Mouse (Mus musculus): ENCODE measurements around the gene Arhgef39. TPM values are rescaled to one million over a fixed set of nuclear protein-coding genes. Genes with fewer than 3 reads are reported as not detected.

Gene Arhgef39
- polyA plus RNA-seq, 1 experiment: 2.7 TPM

GRCm38 (mm10) chr4:43530081-43530501 is 30.6 kb upstream of the Arhgef39 start:
- Histone ChIP-seq H3K4me1 (ENCODE audit: control insufficient read depth, insufficient read depth, low read length) (no peaks in the 10 kb centered on the region), H3K27ac (ENCODE audit: insufficient read depth, low read length) (no peak overlapping the region), H3K4me3 (ENCODE audit: insufficient read depth, low read length) (no peak overlapping the region)
- TF ChIP-seq POLR2A (IDR thresholded peaks at IDR 0.05; ENCODE audit: extremely low read depth, insufficient read depth, low read length) (no peak), CTCF (IDR thresholded peaks at IDR 0.05; ENCODE audit: extremely low read depth, insufficient read depth, low read length) (no peak)

- TF ChIP-seq POLR2A (IDR thresholded peaks at IDR 0.05; ENCODE audit: extremely low read depth, insufficient read depth, low read length) (no peak), CTCF (IDR thresholded peaks at IDR 0.05; ENCODE audit: extremely low read depth, insufficient read depth, low read length) (no peak)
- Histone ChIP-seq H3K4me1 (ENCODE audit: control insufficient read depth, insufficient read depth, low read length) (no peaks in the 10 kb centered on the region), H3K4me3 (ENCODE audit: insufficient read depth, low read length) (no peak overlapping the region), H3K27ac (ENCODE audit: insufficient read depth, low read length) (no peak overlapping the region)
Measured at GRCm38 (mm10) chr4:43528487-43528886, 29.0 kb upstream of the Arhgef39 start.

GRCm38 (mm10) chr4:43527880-43528279 is 28.4 kb upstream of the Arhgef39 start:
- Histone ChIP-seq H3K4me3 (ENCODE audit: insufficient read depth, low read length) (no peak overlapping the region), H3K4me1 (ENCODE audit: control insufficient read depth, insufficient read depth, low read length) (no peaks in the 10 kb centered on the region), H3K27ac (ENCODE audit: insufficient read depth, low read length) (no peak overlapping the region)
- TF ChIP-seq POLR2A (IDR thresholded peaks at IDR 0.05; ENCODE audit: extremely low read depth, insufficient read depth, low read length) (no peak), CTCF (IDR thresholded peaks at IDR 0.05; ENCODE audit: extremely low read depth, insufficient read depth, low read length) (0 out of 2 replicates have a peak, but pooled peaks have one; percentile 15)

DNA sequence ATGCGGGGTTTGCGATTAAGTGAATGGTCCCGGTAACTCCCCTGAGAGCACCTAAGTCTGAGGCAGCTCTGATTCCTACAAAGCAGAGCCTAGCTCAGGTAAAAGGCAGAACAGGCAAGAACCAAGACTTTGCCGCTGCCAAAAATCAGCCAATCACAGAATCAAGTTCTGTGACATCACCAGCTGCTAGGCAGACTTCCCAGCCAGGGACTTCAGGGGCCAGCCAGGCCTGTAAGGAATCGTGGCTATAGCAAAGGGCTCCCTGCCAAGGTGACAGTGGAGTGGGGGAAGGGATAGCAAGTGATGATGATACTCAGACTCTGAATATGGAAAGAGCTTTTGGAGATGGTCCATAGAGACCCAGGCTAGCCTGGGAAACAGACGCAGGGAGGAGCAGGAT is 20.5 kb upstream of the Arhgef39 start:
- TF ChIP-seq POLR2A (IDR thresholded peaks at IDR 0.05; ENCODE audit: extremely low read depth, insufficient read depth, low read length) (no peak), CTCF (IDR thresholded peaks at IDR 0.05; ENCODE audit: extremely low read depth, insufficient read depth, low read length) (no peak)
- Histone ChIP-seq H3K4me1 (ENCODE audit: control insufficient read depth, insufficient read depth, low read length) (no peaks in the 10 kb centered on the region), H3K4me3 (ENCODE audit: insufficient read depth, low read length) (no peak overlapping the region; the same call in 1 of the 2 replicates), H3K27ac (ENCODE audit: insufficient read depth, low read length) (no peak overlapping the region)

GRCm38 (mm10) chr4:43519551-43519950 is 20.1 kb upstream of the Arhgef39 start:
- H3K4me1 ChIP-seq (ENCODE audit: control insufficient read depth, insufficient read depth, low read length): no peaks in the 10 kb centered on the region
- no peak overlapping the region for H3K27ac ChIP-seq (ENCODE audit: insufficient read depth, low read length)
- H3K4me3 ChIP-seq (ENCODE audit: insufficient read depth, low read length): peak overlapping the region; percentile 14; the same call in 1 of the 2 replicates
- TF ChIP-seq POLR2A (IDR thresholded peaks at IDR 0.05; ENCODE audit: extremely low read depth, insufficient read depth, low read length) (no peak), CTCF (IDR thresholded peaks at IDR 0.05; ENCODE audit: extremely low read depth, insufficient read depth, low read length) (no peak)

DNA sequence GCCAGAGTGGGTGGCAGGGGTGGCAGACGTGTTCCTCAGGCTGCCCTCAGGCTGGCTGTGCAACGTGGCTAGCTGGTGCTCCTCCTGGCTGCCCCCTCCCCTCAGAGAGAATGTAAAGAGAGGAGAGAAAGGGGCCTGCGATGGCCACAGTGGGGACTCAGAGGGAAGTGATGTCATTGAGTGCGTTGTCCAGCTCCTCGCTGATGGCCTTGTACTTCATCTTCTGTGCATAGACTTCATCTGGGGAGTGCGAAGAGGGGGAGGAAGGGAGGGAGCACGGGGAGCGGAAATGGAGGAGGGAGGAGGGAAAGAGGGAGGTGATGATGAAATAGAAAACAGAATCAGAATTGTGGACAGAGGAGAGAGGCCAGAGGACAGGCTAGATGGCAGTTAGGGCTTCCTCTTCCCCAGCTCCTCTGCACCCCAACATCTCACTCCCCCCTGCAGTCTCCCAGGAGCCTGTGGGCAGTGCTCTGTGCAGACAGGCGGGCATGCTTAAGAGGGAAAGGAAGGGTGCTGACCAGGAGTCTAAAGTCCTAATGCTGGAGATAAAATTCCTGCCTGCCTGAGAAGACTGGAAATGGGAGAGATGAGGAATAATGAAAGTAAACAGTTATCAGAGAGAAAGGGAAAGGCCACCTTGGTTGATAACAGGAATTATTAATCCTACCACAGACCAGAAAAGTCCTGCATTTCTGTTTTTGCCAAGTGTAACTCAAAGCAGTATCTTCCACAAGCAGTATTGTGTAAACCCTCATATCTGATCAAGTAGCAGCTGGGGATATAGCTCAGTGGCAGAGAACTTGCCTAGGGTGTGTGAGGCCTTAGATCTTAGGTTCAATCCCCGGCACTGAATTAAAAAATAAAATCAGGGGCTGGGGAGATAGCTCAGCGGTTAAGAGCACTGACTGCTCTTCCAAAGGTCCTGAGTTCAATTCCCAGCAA is 16.5 kb upstream of the Arhgef39 start:
- H3K4me1 ChIP-seq (ENCODE audit: control insufficient read depth, insufficient read depth, low read length): no peaks in the 10 kb centered on the region

GRCm38 (mm10) chr4:43513791-43514190 is 14.3 kb upstream of the Arhgef39 start:
- no peak overlapping the region for H3K4me3 ChIP-seq (ENCODE audit: insufficient read depth, low read length)
- TF ChIP-seq CTCF (IDR thresholded peaks at IDR 0.05; ENCODE audit: extremely low read depth, insufficient read depth, low read length) (no peak), POLR2A (IDR thresholded peaks at IDR 0.05; ENCODE audit: extremely low read depth, insufficient read depth, low read length) (no peak)
- H3K4me1 ChIP-seq (ENCODE audit: control insufficient read depth, insufficient read depth, low read length): no peaks in the 10 kb centered on the region
- H3K27ac ChIP-seq (ENCODE audit: insufficient read depth, low read length): no peak overlapping the region

More for the DNA sequence above, 16.5 kb upstream of the Arhgef39 start:
- H3K4me3 ChIP-seq (ENCODE audit: insufficient read depth, low read length): no peak overlapping the region
- no peak overlapping the region for H3K27ac ChIP-seq (ENCODE audit: insufficient read depth, low read length)
- TF ChIP-seq POLR2A (IDR thresholded peaks at IDR 0.05; ENCODE audit: extremely low read depth, insufficient read depth, low read length): no peak
- TF ChIP-seq CTCF (IDR thresholded peaks at IDR 0.05; ENCODE audit: extremely low read depth, insufficient read depth, low read length): no peak

DNA sequence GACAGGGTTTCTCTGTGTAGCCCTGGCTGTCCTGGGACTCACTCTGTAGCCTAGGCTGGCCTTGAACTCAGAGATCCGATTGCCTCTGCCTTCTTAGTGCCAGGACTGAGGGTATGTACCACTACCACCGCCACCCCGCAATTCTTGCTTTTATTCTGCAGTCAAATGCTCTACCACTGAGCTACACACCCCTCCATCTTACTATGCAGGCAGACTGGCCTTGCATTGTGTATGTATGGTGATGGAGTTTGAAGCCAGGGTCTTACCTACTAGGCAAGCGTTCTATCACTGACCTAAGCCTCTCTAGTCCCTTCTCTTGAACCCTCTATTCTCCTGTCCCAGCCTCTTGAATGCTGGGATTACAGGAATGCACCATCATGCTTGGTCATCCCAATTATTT is 13.8 kb upstream of the Arhgef39 start:
- H3K4me1 ChIP-seq (ENCODE audit: control insufficient read depth, insufficient read depth, low read length): no peaks in the 10 kb centered on the region
- no peak overlapping the region for H3K27ac ChIP-seq (ENCODE audit: insufficient read depth, low read length)
- TF ChIP-seq POLR2A (IDR thresholded peaks at IDR 0.05; ENCODE audit: extremely low read depth, insufficient read depth, low read length): no peak
- TF ChIP-seq CTCF (IDR thresholded peaks at IDR 0.05; ENCODE audit: extremely low read depth, insufficient read depth, low read length): no peak
- H3K4me3 ChIP-seq (ENCODE audit: insufficient read depth, low read length): no peak overlapping the region

DNA sequence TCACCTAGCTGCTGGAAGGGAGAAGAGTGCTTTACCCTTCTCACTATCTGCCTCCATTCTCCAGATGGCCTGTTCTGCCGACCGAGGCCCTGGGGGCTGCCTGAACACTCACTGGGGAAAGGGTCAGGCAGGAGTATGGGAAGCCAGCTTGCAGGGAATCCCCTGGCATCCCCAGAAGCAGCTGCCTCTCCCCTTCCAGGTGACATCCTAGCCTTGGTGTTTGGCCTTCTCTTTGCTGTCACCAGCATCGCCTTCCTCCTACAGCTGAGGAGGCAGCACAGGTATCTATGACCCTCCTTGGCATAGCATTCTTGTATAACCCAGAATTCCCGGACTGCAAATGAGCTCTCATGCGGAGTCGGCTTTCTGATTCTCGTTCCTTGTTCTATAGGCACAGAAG is 13.2 kb upstream of the Arhgef39 start:
- H3K4me1 ChIP-seq (ENCODE audit: control insufficient read depth, insufficient read depth, low read length): no peaks in the 10 kb centered on the region
- TF ChIP-seq CTCF (IDR thresholded peaks at IDR 0.05; ENCODE audit: extremely low read depth, insufficient read depth, low read length) (no peak), POLR2A (IDR thresholded peaks at IDR 0.05; ENCODE audit: extremely low read depth, insufficient read depth, low read length) (no peak)
- no peak overlapping the region for H3K4me3 ChIP-seq (ENCODE audit: insufficient read depth, low read length)
- H3K27ac ChIP-seq (ENCODE audit: insufficient read depth, low read length): no peak overlapping the region

All from cortical plate, adult 2 months (tissue).